Mouse (Mus musculus) embryo, embryonic 11 days (tissue): ENCODE measurements at regions not wholly inside any gene's neighbourhood (a gene's known extent, or its start where the extent isn't known, plus 50 kb on each side); places are given as distances from the start of the nearest gene placed in this dataset.
"Not testable (repeated sequence)": the region's sequence is repeated elsewhere in the genome, so short reads cannot be mapped to it uniquely, and the experiment has no call there.

ENCODE experiments used
- DNase-seq: peaks from one replicate; pipeline ENCODE4 v3.0.0-alpha.2; 2015

GRCm38 (mm10) chr15:90400326-90401280 is 176.5 kb downstream of the Alg10b start:
- peak; percentile 44 for DNase-seq

DNA sequence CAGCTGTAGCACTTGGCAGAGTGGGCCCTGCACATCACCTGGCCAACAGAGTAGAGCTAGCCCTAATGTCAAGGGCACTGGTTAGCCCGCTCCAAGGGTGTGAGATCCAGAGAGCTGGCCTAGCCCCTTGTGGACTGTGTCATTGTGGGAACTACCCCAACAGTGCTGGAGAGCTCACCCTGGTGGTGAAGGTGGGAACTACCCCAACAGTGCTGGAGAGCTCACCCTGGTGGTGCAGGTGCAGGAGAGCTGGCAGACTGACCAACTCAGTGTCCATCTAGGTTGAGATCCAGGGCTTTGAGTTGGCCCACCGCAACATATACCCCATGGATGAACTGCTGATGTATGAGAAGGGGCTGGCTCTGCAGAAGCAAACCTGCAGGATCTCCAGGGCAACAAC is 196.7 kb downstream of the Alg10b start:
- no peak for DNase-seq

DNA sequence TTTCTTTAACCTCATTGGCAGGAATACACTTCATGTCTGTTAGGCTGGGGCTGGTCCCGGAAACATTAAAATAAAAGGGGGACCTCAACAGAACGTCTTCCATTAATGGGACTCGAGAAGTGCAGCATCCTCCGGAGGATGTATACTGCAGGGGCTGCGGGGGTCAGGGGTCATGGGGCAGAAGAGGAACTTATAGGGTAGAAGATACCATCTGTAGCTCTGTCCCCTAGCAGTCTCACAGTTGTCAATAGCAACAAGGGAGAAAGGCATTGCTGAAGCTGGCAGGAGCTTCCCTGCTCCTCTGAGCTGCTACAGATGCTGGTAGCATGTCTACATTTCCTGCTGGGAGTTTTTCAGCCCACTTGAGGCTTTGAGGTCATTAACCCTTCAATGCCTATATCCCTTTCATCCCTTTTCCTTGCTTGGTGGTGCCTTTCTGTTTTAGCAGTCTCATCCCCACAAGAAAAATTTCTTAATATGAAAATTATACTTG is 198.1 kb downstream of the Alg10b start:
- DNase-seq, result peak; percentile 48

DNA sequence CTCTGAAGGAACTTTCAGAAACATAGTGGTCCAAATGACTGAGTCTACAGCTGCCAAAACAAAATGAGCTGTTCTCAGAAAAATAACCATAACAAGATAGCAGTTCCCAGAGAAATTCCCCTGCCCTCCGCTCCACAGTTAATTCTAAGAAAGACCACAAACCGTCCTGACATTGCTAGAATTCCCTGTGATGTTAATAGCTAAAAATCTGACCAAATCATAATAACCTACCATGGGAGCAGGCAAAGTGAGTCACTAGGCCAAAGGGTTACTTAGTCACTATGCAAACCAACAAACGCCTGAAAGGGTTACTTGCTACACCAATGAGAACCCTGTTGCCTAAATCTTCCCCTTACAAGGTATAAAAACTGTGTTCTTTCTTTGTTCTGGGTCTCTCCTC is 206.9 kb downstream of the Alg10b start:
- DNase-seq, result not testable (repeated sequence)

- DNase-seq, result no peak
These were observed 208.0 kb downstream of the Alg10b start for GRCm38 (mm10) chr15:90432154-90432553.

GRCm38 (mm10) chr15:90435286-90435685 is 211.2 kb downstream of the Alg10b start:
- no peak for DNase-seq
